Mouse (Mus musculus): Measurements from ENCODE around the gene C1rl. TPM values are rescaled to one million over a fixed set of nuclear protein-coding genes. Genes with fewer than 3 reads are reported as not detected.

C1rl gene
- 2.7 TPM for polyA plus RNA-seq (2015; fragmentation: Illumina TruSeq; extraction: RNeasy Lipid Tissue Mini Kit (QIAGEN cat#74804); ENCODE audit: insufficient read depth, low read depth, low replicate concordance)

GRCm38 (mm10) chr6:124492842-124493561, at the start of gene C1rl:
Gene C1rl (plus strand): TSS chr6:124493113.

GRCm38 (mm10) chr6:124464305-124465271, 28.3 kb upstream of the C1rl start, which contains the start of gene Clstn3:
Gene Clstn3 (minus strand): TSS chr6:124464794.

DNA sequence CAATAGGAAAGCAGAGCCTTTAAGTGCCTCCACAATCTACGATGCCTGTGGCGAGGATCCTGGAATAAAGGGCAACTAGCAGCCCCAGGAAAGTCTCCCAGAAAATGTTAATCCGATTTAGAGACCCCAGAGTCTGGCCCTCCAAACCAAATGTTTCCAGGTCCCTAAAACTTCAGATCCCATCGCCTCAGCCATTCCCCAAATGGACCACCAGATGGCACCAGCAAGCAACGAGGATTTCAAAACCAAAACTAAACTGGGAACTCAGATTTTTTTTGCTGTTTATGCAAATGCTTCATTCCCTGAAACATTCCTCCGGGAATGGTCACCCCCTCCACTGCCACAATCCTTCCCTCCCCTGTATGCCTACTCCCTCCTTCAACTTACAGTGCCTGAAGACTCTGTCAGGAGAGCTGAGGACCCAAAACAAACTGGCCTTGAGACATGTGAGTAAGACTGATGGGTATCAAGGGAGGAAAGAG, 19.5 kb downstream of the C1rl start, which contains the start of gene C1ra:
TSS of gene C1ra (plus strand) at position 51 of the 482 bp plus-strand sequence.

GRCm38 (mm10) chr6:124542284-124542683, 49.4 kb downstream of the C1rl start, which contains the start of gene C1s1:
Gene C1s1 (minus strand): TSS chr6:124542359.

Other genes with a start within 250 kb of the C1rl start
- gene Cd163, start 188.5 kb upstream of the C1rl start, polyA plus RNA-seq (2015; fragmentation: Illumina TruSeq; extraction: RNeasy Lipid Tissue Mini Kit (QIAGEN cat#74804); ENCODE audit: insufficient read depth, low read depth, low replicate concordance) = 5.2 TPM
- gene Pex5, start 78.0 kb upstream of the C1rl start, polyA plus RNA-seq (2015; fragmentation: Illumina TruSeq; extraction: RNeasy Lipid Tissue Mini Kit (QIAGEN cat#74804); ENCODE audit: insufficient read depth, low read depth, low replicate concordance) = 15.0 TPM
- gene Clstn3, start 28.3 kb upstream of the C1rl start, polyA plus RNA-seq (2015; fragmentation: Illumina TruSeq; extraction: RNeasy Lipid Tissue Mini Kit (QIAGEN cat#74804); ENCODE audit: insufficient read depth, low read depth, low replicate concordance) = 2.4 TPM
- 27.3 TPM for gene C1ra, start 19.3 kb downstream of the C1rl start, polyA plus RNA-seq (2015; fragmentation: Illumina TruSeq; extraction: RNeasy Lipid Tissue Mini Kit (QIAGEN cat#74804); ENCODE audit: insufficient read depth, low read depth, low replicate concordance)
- 55.7 TPM for gene C1s1, start 49.2 kb downstream of the C1rl start, polyA plus RNA-seq (2015; fragmentation: Illumina TruSeq; extraction: RNeasy Lipid Tissue Mini Kit (QIAGEN cat#74804); ENCODE audit: insufficient read depth, low read depth, low replicate concordance)
- gene C1rb, start 77.2 kb downstream of the C1rl start, polyA plus RNA-seq (2015; fragmentation: Illumina TruSeq; extraction: RNeasy Lipid Tissue Mini Kit (QIAGEN cat#74804); ENCODE audit: insufficient read depth, low read depth, low replicate concordance) = not detected
- gene C1s2, start 143.0 kb downstream of the C1rl start, polyA plus RNA-seq (2015; fragmentation: Illumina TruSeq; extraction: RNeasy Lipid Tissue Mini Kit (QIAGEN cat#74804); ENCODE audit: insufficient read depth, low read depth, low replicate concordance) = not detected
- gene Lpcat3, start 169.9 kb downstream of the C1rl start, polyA plus RNA-seq (2015; fragmentation: Illumina TruSeq; extraction: RNeasy Lipid Tissue Mini Kit (QIAGEN cat#74804); ENCODE audit: insufficient read depth, low read depth, low replicate concordance) = 19.6 TPM
- 33.9 TPM for gene Emg1, start 219.1 kb downstream of the C1rl start, polyA plus RNA-seq (2015; fragmentation: Illumina TruSeq; extraction: RNeasy Lipid Tissue Mini Kit (QIAGEN cat#74804); ENCODE audit: insufficient read depth, low read depth, low replicate concordance)
- 33.9 TPM for gene Phb2, start 219.2 kb downstream of the C1rl start, polyA plus RNA-seq (2015; fragmentation: Illumina TruSeq; extraction: RNeasy Lipid Tissue Mini Kit (QIAGEN cat#74804); ENCODE audit: insufficient read depth, low read depth, low replicate concordance)
- 7.1 TPM for gene Ptpn6, start 245.6 kb downstream of the C1rl start, polyA plus RNA-seq (2015; fragmentation: Illumina TruSeq; extraction: RNeasy Lipid Tissue Mini Kit (QIAGEN cat#74804); ENCODE audit: insufficient read depth, low read depth, low replicate concordance)
- gene Grcc10, start 248.3 kb downstream of the C1rl start, polyA plus RNA-seq (2015; fragmentation: Illumina TruSeq; extraction: RNeasy Lipid Tissue Mini Kit (QIAGEN cat#74804); ENCODE audit: insufficient read depth, low read depth, low replicate concordance) = 65.8 TPM